Mouse (Mus musculus) embryo, embryonic 11.5 days (tissue): ENCODE data around the gene Polr3h.

ENCODE experiments used
- DNase-seq: peaks from one replicate; pipeline ENCODE4 v3.0.0-alpha.2; 2012; ENCODE audit warnings: low read depth, low spot score

The Polr3h gene

GRCm38 (mm10) chr15:81872262-81873136 is 53.5 kb downstream of the Polr3h start, which contains the start of gene Aco2:
Aco2 (plus strand) TSS chr15:81872309.
- peak; percentile 99 for DNase-seq

GRCm38 (mm10) chr15:81871604-81872261 is 54.3 kb downstream of the Polr3h start, which contains the start of gene Phf5a:
Phf5a (minus strand) TSS chr15:81871911.
- peak; percentile 95 for DNase-seq

GRCm38 (mm10) chr15:81869985-81870384 is 56.1 kb downstream of the Polr3h start:
- DNase-seq = no peak

GRCm38 (mm10) chr15:81864238-81864637 is 61.8 kb downstream of the Polr3h start:
- no peak for DNase-seq

GRCm38 (mm10) chr15:81860471-81861135 is 65.4 kb downstream of the Polr3h start:
- DNase-seq = no peak

- DNase-seq = peak; percentile 83
These were observed 66.4 kb downstream of the Polr3h start for GRCm38 (mm10) chr15:81859330-81860255.

- no peak for DNase-seq
These were observed 67.3 kb downstream of the Polr3h start, which contains the start of gene Tob2 for GRCm38 (mm10) chr15:81858517-81859329. Tob2 (minus strand) TSS chr15:81858796.

- DNase-seq = peak; percentile 86
These were observed 67.9 kb downstream of the Polr3h start for GRCm38 (mm10) chr15:81858138-81858516.

GRCm38 (mm10) chr15:81857724-81858116 is 68.3 kb downstream of the Polr3h start:
- DNase-seq = peak; percentile 39

GRCm38 (mm10) chr15:81856938-81857723 is 68.9 kb downstream of the Polr3h start:
- no peak for DNase-seq

GRCm38 (mm10) chr15:81856030-81856790 is 69.8 kb downstream of the Polr3h start:
- DNase-seq = peak; percentile 83

- no peak for DNase-seq
These were observed 73.0 kb downstream of the Polr3h start for GRCm38 (mm10) chr15:81853081-81853480.

GRCm38 (mm10) chr15:81852411-81853000 is 73.5 kb downstream of the Polr3h start:
- no peak for DNase-seq

- no peak for DNase-seq
These were observed 74.7 kb downstream of the Polr3h start for GRCm38 (mm10) chr15:81851375-81851774.

- no peak for DNase-seq
These were observed 75.3 kb downstream of the Polr3h start for GRCm38 (mm10) chr15:81850718-81851117.

GRCm38 (mm10) chr15:81849104-81849503 is 76.9 kb downstream of the Polr3h start:
- DNase-seq = no peak

- DNase-seq = no peak
These were observed 77.7 kb downstream of the Polr3h start for GRCm38 (mm10) chr15:81848301-81848700.

GRCm38 (mm10) chr15:81847861-81848260 is 78.2 kb downstream of the Polr3h start:
- no peak for DNase-seq
